Mouse (Mus musculus) limb, embryonic 15.5 days (tissue): Measurements from ENCODE around the gene Galnt10. TPM values are rescaled to one million over a fixed set of nuclear protein-coding genes. Genes with fewer than 3 reads are reported as not detected.

Experiments used
- ATAC-seq: fragments of 200-750 bp; cut with Nextera tagmentation; 2 replicates; pipeline ENCODE4 v1.8.0; 2017; ENCODE audit warnings: low read depth, moderate TSS enrichment; ENCODE audit not compliant: insufficient number of reproducible peaks, low FRiP score, low TSS enrichment
- H3K27ac ChIP-seq: fragments of 300-500 bp; sonication (generic); 2 replicates; pipeline ENCODE4 v1.5.1; 2015; ENCODE audit warnings: moderate library complexity, mild to moderate bottlenecking, inconsistent platforms
- H3K27me3 ChIP-seq: fragments of 300-500 bp; sonication (generic); 2 replicates; pipeline ENCODE4 v1.6.1; 2015; ENCODE audit warnings: inconsistent platforms
- H3K36me3 ChIP-seq: fragments of 300-500 bp; sonication (generic); 2 replicates; pipeline ENCODE4 v1.6.1; 2015; ENCODE audit warnings: inconsistent platforms
- H3K4me1 ChIP-seq: fragments of 300-500 bp; sonication (generic); 2 replicates; pipeline ENCODE4 v1.6.1; 2015; ENCODE audit warnings: inconsistent platforms
- H3K4me2 ChIP-seq: fragments of 300-500 bp; sonication (generic); 2 replicates; pipeline ENCODE4 v1.6.1; 2015; ENCODE audit warnings: mild to moderate bottlenecking, inconsistent platforms
- H3K4me3 ChIP-seq: fragments of 300-500 bp; sonication (generic); 2 replicates; pipeline ENCODE4 v1.5.1; 2015; ENCODE audit warnings: mild to moderate bottlenecking, inconsistent platforms
- H3K9ac ChIP-seq: fragments of 300-500 bp; sonication (generic); 2 replicates; pipeline ENCODE4 v1.6.1; 2015; ENCODE audit warnings: inconsistent platforms
- H3K9me3 ChIP-seq: fragments of 300-500 bp; sonication (generic); 2 replicates; pipeline ENCODE4 v1.6.1; 2016; ENCODE audit warnings: inconsistent platforms
- WGBS: fragments of 180-500 bp; shearing (Covaris S2); methylation state at CpG from one replicate; pipeline ENCODE4 v1.1.7; 2015; 5-methylcytosine and 5-hydroxymethylcytosine counted together
- polyA plus RNA-seq: library from polyadenylated mRNA; unstranded; fragments of >200 nt; fragmentation: Nextera tagmentation; extraction: Ambion mirVana; gene quantifications from 2 replicates; pipeline ENCODE4 v1.2.1, GENCODE M21; 2015

Galnt10 gene
- polyA plus RNA-seq, 1 experiment from 2014 or later = 36.5 TPM

DNA sequence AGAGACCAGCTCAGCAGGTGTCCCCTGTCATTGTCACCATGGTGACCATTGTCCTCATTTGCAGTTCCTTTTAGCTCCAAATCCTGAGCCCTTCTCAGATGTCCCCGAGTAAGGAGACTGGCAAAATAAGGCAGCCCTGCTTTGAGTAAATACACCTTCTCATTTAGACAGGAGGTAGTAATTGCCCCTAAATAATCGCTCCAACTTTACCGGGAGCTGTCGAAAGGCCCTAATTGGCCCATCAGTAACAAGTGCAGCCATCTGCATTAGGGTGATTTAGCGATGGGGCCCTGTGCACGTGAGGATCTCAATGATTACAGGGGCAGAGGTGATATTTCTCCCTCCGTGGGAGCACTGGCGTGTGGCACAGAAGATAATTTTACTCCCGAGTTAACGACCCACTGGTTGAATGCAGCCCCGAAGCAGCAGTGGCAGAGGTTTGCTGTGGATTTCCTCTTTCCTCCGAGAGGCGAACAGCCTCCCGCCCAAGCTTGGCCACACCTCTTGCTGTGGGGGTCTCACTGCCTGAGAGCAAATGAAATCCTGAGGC lies 115.3 kb downstream of the Galnt10 start:
- Histone ChIP-seq H3K9me3 (no peaks in the 10 kb centered on the region), H3K27me3 (no peaks in the 10 kb centered on the region), H3K4me1 (no peaks in the 10 kb centered on the region), H3K36me3 (peaks cover 13% of the 10 kb centered on the region; the same call in 1 of the 2 replicates), H3K4me3 (no peak overlapping the region), H3K27ac (no peak overlapping the region), H3K9ac (no peak overlapping the region), H3K4me2 (no peak overlapping the region)
- ATAC-seq = no peak
- 20% methylated on average over 14 of the region's 14 CpGs for WGBS

DNA sequence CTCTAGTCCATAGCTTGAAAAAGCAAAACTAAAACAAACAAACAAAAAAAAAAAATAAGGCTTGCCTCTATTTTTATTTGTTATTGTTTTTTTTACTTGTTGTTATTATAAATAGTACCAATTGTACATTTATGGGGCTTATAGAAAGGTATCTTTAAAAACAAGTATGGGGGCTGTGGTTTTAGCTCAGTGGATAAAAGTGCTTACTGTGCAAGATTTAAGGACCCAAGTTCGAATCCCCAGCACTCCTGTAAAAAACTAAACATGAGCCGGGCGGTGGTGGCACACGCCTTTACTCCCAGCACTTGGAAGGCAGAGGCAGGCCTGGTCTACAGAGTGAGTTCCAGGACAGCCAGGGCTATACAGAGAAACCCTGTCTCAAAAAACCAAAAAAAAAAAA lies 116.1 kb downstream of the Galnt10 start:
- H3K27ac ChIP-seq = no peak overlapping the region
- no peak overlapping the region for H3K9ac ChIP-seq
- H3K4me3 ChIP-seq = no peak overlapping the region
- no peaks in the 10 kb centered on the region for H3K9me3 ChIP-seq
- H3K36me3 ChIP-seq = peaks cover 18% of the 10 kb centered on the region; the same call in 1 of the 2 replicates
- ATAC-seq = no peak
- H3K27me3 ChIP-seq = no peaks in the 10 kb centered on the region
- no peak overlapping the region for H3K4me2 ChIP-seq
- no peaks in the 10 kb centered on the region for H3K4me1 ChIP-seq
- WGBS = 97% methylated on average over 4 of the region's 4 CpGs

DNA sequence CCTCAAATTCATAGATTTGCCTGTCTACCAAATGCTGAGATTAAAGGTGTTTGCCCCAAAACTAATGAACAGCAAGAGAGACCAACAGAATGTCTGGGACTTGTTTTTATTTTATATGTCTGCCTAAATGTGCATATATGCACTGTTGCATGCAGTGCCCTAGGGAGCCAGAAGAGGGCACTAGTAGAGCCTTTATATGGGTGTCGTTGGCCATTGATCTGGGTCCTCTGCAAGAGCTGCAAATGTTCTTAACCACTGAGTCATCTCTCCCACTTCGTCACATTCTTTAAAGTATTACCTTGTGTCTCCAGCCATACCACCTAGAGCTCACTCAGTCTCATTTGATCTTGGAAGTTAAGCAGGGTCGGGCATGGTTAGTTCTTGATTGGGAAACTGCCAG lies 118.9 kb downstream of the Galnt10 start:
- Histone ChIP-seq H3K27me3 (no peaks in the 10 kb centered on the region), H3K4me1 (no peaks in the 10 kb centered on the region), H3K4me2 (no peak overlapping the region), H3K9ac (no peak overlapping the region), H3K9me3 (no peaks in the 10 kb centered on the region), H3K36me3 (peaks cover 35% of the 10 kb centered on the region; the same call in 1 of the 2 replicates), H3K4me3 (no peak overlapping the region), H3K27ac (no peak overlapping the region)
- WGBS = 87% methylated on average over 3 of the region's 3 CpGs
- ATAC-seq = no peak

DNA sequence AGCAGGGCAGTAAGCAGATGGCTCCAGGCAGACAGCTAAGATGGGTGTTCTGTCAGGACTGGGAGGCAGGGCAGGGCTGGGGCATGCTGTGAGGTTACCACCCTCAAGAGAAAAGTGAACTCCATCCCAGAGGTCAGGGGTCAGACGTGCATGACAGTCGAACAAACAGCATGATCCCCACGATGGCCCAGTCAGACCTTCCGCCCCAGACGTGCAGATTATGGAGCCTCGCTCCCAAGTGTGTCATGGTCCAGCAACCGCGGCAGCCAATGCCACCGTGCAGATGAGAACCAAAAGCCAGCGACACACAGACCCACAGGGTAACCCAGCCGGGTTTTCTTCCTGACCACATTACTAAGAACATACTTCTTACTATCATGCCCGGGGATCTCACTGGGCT lies 121.4 kb downstream of the Galnt10 start:
- Histone ChIP-seq H3K9me3 (no peaks in the 10 kb centered on the region), H3K36me3 (peaks cover 54% of the 10 kb centered on the region), H3K9ac (no peak overlapping the region), H3K4me1 (no peaks in the 10 kb centered on the region), H3K4me3 (no peak overlapping the region), H3K27me3 (no peaks in the 10 kb centered on the region), H3K27ac (no peak overlapping the region), H3K4me2 (no peak overlapping the region)
- 49% methylated on average over 12 of the region's 12 CpGs for WGBS
- no peak for ATAC-seq

DNA sequence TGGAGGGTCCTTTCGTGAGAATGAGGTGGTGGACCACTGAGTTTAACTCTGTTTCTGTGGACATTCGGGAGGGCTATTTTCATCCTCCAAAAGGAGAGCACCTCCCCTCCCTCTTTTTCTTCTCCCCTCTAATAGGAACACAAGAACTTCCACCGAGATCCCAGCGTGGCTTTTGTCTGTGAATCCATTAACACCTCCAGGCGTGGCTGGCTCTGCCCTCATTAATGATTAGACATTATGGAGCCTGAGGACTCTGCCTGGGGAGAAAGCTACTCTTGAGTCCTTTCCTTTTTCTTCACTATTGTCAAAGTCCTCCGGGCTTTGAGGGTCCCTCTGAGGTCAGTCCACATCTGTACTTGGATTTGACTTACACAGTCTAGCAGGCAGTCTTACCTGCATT lies 121.9 kb downstream of the Galnt10 start:
- ATAC-seq = no peak
- H3K9me3 ChIP-seq = no peaks in the 10 kb centered on the region
- H3K4me2 ChIP-seq = no peak overlapping the region
- no peaks in the 10 kb centered on the region for H3K4me1 ChIP-seq
- H3K9ac ChIP-seq = no peak overlapping the region
- WGBS = 33% methylated on average over 6 of the region's 6 CpGs
- H3K27me3 ChIP-seq = no peaks in the 10 kb centered on the region
- H3K4me3 ChIP-seq = no peak overlapping the region
- no peak overlapping the region for H3K27ac ChIP-seq
- peaks cover 57% of the 10 kb centered on the region for H3K36me3 ChIP-seq

DNA sequence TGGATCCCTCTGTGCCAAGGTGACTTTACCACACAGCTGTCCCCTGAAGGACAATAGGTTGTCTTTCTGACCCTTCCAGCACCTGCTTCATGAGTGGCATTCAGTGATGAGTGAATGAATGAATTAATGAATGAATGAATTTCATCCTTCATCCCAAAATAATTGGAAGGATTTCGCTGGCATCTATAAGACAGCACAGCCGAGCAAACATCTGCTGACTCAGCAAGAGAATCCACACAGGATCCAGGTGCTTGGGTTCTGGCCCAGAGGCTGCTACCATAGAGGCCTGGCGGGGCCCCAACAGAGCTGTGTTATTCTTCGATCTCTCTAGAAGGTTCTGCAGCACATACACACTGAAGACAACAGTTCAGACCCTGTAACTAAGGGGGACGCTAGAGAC lies 125.5 kb downstream of the Galnt10 start:
- H3K9me3 ChIP-seq = no peaks in the 10 kb centered on the region
- ATAC-seq = no peak
- no peak overlapping the region for H3K27ac ChIP-seq
- 0 out of 2 replicates have a peak, but pooled peaks cover 5% of the 10 kb centered on the region for H3K4me1 ChIP-seq
- WGBS = 80% methylated on average over 5 of the region's 5 CpGs
- no peak overlapping the region for H3K4me3 ChIP-seq
- H3K27me3 ChIP-seq = no peaks in the 10 kb centered on the region
- no peak overlapping the region for H3K9ac ChIP-seq
- peaks cover 51% of the 10 kb centered on the region for H3K36me3 ChIP-seq
- H3K4me2 ChIP-seq = no peak overlapping the region

DNA sequence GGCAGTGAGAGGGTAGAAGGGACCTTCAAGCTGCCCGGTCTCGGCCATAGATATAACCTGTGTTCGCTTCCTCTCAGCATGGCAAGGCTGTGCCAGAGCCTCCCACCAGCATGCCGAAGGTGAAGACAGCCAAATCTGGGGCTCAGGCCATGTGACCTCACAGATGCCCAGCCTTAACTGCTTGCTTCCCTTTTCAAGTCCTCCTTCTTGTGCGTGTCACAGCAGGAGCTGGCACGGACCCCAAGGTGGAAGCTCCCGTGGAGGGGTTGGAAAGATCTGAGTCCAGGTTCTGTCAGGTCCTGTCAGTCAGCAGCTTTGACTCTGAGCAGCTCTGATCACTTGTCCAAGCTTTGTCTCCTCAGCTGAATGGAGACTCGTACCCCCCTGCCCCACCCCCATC lies 126.4 kb downstream of the Galnt10 start:
- no peak for ATAC-seq
- Histone ChIP-seq H3K4me3 (no peak overlapping the region), H3K9ac (no peak overlapping the region), H3K27me3 (no peaks in the 10 kb centered on the region), H3K27ac (no peak overlapping the region), H3K4me1 (0 out of 2 replicates have a peak, but pooled peaks cover 5% of the 10 kb centered on the region), H3K36me3 (peaks cover 47% of the 10 kb centered on the region), H3K4me2 (no peak overlapping the region), H3K9me3 (no peaks in the 10 kb centered on the region)
- WGBS = 90% methylated on average over 8 of the region's 8 CpGs

DNA sequence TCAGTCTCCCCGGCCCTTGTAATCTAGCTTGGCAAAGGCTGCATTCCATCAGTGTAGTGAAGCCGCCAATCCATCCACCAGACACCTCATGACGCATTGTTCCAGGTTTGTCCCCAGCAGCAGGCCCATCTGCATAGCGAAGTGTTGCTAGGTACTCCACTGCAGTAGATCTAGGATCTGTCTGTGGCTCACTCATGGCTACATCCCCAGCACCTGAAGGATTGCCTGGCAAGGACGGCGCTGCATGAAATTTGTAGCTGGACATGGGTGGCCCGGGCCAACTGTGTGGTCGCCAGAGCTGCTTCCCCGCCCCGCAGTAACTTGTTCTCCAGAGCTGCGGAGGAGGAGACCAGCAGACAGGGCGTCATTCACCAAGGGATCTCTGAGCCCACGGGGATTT lies 128.2 kb downstream of the Galnt10 start:
- no peak overlapping the region for H3K27ac ChIP-seq
- ATAC-seq = no peak
- no peaks in the 10 kb centered on the region for H3K9me3 ChIP-seq
- H3K9ac ChIP-seq = no peak overlapping the region
- no peak overlapping the region for H3K4me3 ChIP-seq
- peaks cover 35% of the 10 kb centered on the region for H3K36me3 ChIP-seq
- no peaks in the 10 kb centered on the region for H3K27me3 ChIP-seq
- H3K4me1 ChIP-seq = peaks cover 8% of the 10 kb centered on the region; the same call in 1 of the 2 replicates
- 26% methylated on average over 13 of the region's 13 CpGs for WGBS
- no peak overlapping the region for H3K4me2 ChIP-seq

DNA sequence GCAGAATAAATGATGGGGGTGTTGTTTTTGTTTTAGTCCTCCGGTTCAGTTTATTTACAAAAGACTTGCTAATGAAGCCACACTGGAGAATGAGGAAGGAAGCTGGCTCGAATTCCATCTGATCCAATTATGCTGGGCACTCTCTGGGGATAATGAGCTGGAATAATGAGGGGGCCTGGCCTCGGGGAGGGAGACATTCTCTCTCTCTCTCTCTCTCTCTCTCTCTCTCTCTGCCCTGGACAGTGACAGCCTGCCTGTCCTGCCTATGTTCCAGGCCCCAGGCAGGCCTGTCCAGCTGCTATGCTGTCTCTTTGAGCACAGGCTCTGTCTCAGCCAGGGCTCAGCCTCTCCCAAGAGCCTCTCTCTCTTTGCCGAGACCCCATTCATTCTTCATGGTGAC lies 128.7 kb downstream of the Galnt10 start:
- no peak for ATAC-seq
- Histone ChIP-seq H3K27me3 (no peaks in the 10 kb centered on the region), H3K4me3 (no peak overlapping the region), H3K9me3 (no peaks in the 10 kb centered on the region), H3K4me2 (no peak overlapping the region), H3K9ac (no peak overlapping the region), H3K27ac (no peak overlapping the region), H3K36me3 (peaks cover 33% of the 10 kb centered on the region), H3K4me1 (peaks cover 12% of the 10 kb centered on the region)
- WGBS = 15% methylated on average over 4 of the region's 4 CpGs

DNA sequence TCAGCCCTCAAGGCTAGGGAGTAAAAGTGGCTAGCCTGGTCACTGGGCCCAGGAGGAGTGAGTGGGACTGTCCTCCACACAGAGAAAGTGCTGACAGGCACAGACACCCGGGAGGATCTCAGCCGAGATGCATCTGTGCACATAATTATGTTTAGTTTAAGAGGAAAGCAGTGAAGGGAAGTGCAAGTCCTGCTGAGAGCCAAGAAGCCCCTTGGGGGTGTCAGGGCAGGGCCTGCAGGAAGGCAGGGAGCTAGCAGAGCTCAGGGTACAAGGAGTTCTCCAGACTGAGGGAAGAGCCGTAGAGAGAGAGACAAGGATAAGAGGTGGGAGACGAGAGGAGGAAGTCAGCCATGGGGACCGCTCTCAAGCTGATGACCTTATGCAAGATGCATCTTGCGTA lies 130.6 kb downstream of the Galnt10 start:
- Histone ChIP-seq H3K4me2 (no peak overlapping the region), H3K4me1 (peaks cover 21% of the 10 kb centered on the region), H3K27me3 (no peaks in the 10 kb centered on the region), H3K4me3 (no peak overlapping the region), H3K36me3 (peaks cover 14% of the 10 kb centered on the region), H3K9ac (no peak overlapping the region), H3K27ac (no peak overlapping the region), H3K9me3 (no peaks in the 10 kb centered on the region)
- WGBS = 65% methylated on average over 6 of the region's 6 CpGs
- no peak for ATAC-seq

DNA sequence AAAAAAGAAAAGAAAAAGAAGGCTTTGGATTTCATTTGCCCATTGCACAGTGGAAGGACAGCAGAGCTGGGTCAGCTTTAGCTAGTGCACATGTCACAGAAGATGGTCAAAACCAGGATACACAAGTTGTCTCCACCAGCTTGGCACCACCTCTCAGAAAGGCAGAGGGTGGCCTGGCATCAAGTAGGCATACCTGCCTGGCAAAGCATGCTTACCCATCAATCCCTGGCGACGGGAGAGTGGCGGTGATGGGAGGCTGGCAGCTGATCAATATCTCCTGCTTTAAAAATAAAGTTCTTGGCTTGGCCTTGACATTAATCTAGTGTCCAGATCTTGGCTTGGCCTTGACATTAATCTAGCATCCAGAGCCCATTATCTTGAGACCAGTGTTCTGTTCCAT lies 131.3 kb downstream of the Galnt10 start:
- H3K4me2 ChIP-seq = no peak overlapping the region
- no peak for ATAC-seq
- H3K4me1 ChIP-seq = peaks cover 21% of the 10 kb centered on the region
- H3K27ac ChIP-seq = no peak overlapping the region
- WGBS = 81% methylated on average over 3 of the region's 3 CpGs
- no peak overlapping the region for H3K4me3 ChIP-seq
- peaks cover 16% of the 10 kb centered on the region for H3K36me3 ChIP-seq
- H3K27me3 ChIP-seq = no peaks in the 10 kb centered on the region
- no peaks in the 10 kb centered on the region for H3K9me3 ChIP-seq
- H3K9ac ChIP-seq = no peak overlapping the region

DNA sequence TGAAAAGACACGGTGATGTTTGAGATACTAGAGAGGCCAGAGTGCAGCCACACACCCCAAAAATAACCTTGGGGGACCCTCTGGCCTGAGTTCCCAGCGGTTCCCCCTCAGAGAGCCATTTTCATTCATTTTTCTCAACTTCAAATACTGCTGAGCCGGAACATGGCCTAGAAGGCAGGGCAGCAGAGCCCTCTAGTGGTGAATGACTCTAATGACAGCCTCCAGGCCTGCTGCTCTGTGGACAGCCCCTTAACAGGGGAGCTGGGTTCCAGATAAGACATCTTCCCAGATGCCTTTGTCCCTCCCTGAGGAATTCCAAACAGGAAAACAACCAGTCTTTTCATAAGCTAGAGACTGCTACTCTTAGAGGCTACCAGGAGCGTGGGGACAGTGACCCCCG lies 133.1 kb downstream of the Galnt10 start:
- Histone ChIP-seq H3K4me2 (no peak overlapping the region), H3K4me1 (peaks cover 18% of the 10 kb centered on the region), H3K4me3 (no peak overlapping the region), H3K9ac (no peak overlapping the region), H3K36me3 (peaks cover 9% of the 10 kb centered on the region), H3K9me3 (no peaks in the 10 kb centered on the region), H3K27me3 (no peaks in the 10 kb centered on the region), H3K27ac (no peak overlapping the region)
- ATAC-seq = no peak
- 20% methylated on average over 5 of the region's 5 CpGs for WGBS

DNA sequence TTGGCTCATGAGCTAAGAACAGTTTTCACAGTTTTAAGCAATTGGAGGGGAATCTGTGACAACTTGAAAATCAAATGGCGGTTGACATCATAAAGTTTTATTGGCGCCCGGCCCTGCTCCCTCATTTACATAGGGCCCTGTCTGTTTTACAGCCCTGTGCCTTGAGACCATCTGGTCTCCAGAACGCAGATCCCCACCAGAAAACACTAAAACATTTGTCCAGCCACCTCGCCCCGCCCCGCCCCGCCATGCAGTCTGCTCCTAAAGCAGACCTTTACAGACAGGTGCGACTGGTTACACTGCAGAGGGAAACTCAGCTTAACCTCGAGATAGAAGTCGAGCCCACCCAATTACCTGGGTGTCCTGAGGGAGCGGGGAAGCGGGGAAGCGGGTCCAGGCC lies 134.6 kb downstream of the Galnt10 start:
- no peaks in the 10 kb centered on the region for H3K9me3 ChIP-seq
- WGBS = 29% methylated on average over 14 of the region's 14 CpGs
- no peak overlapping the region for H3K27ac ChIP-seq
- no peak overlapping the region for H3K9ac ChIP-seq
- peaks cover 15% of the 10 kb centered on the region for H3K4me1 ChIP-seq
- no peaks in the 10 kb centered on the region for H3K27me3 ChIP-seq
- H3K36me3 ChIP-seq = peaks cover 22% of the 10 kb centered on the region
- H3K4me3 ChIP-seq = no peak overlapping the region
- no peak overlapping the region for H3K4me2 ChIP-seq
- no peak for ATAC-seq
